Mouse (Mus musculus) midbrain, embryonic 16.5 days (tissue): ENCODE results near the gene Smad3. TPM values are rescaled to one million over a fixed set of nuclear protein-coding genes. Genes with fewer than 3 reads are reported as not detected.

ENCODE experiments used
- ATAC-seq: fragments of 200-750 bp; cut with Nextera tagmentation; 2 replicates; pipeline ENCODE4 v1.8.0; 2017; ENCODE audit warnings: moderate TSS enrichment
- H3K27ac ChIP-seq: fragments of 300-500 bp; sonication (generic); 2 replicates; pipeline ENCODE4 v1.5.1; 2014; ENCODE audit warnings: mild to moderate bottlenecking, low read length, mixed read lengths
- H3K27me3 ChIP-seq: fragments of 300-500 bp; sonication (generic); 2 replicates; pipeline ENCODE4 v1.6.1; 2014; ENCODE audit warnings: low read depth, low read length, mixed read lengths; ENCODE audit not compliant: control insufficient read depth, insufficient read depth
- H3K36me3 ChIP-seq: fragments of 300-500 bp; sonication (generic); 2 replicates; pipeline ENCODE4 v1.6.1; 2014; ENCODE audit warnings: mild to moderate bottlenecking, low read length, moderate library complexity, mixed read lengths; ENCODE audit not compliant: control insufficient read depth, insufficient read depth
- H3K4me1 ChIP-seq: fragments of 300-500 bp; sonication (generic); 2 replicates; pipeline ENCODE4 v1.6.1; 2014; ENCODE audit warnings: mild to moderate bottlenecking, low read length, mixed read lengths; ENCODE audit not compliant: control insufficient read depth, insufficient read depth
- H3K4me2 ChIP-seq: fragments of 300-500 bp; sonication (generic); 2 replicates; pipeline ENCODE4 v1.6.1; 2014; ENCODE audit warnings: mild to moderate bottlenecking, low read length, mixed read lengths
- H3K4me3 ChIP-seq: fragments of 300-500 bp; sonication (generic); 2 replicates; pipeline ENCODE4 v1.5.1; 2014; ENCODE audit warnings: low read depth, mild to moderate bottlenecking, low read length, moderate library complexity, mixed read lengths
- H3K9ac ChIP-seq: fragments of 300-500 bp; sonication (generic); 2 replicates; pipeline ENCODE4 v1.6.1; 2014; ENCODE audit warnings: low read depth, low read length, mixed read lengths
- H3K9me3 ChIP-seq: fragments of 300-500 bp; sonication (generic); replicated peaks from 2 replicates; pipeline ENCODE4 v1.6.1; 2014; ENCODE audit warnings: mild to moderate bottlenecking, low read length, mixed read lengths; ENCODE audit not compliant: control insufficient read depth, poor library complexity, severe bottlenecking
- WGBS: fragments of 180-500 bp; shearing (Covaris S2); extraction: QIAGEN DNeasy Blood & Tissue Kit; methylation state at CpG from one replicate; pipeline ENCODE4 v1.1.7; 2014; 5-methylcytosine and 5-hydroxymethylcytosine counted together
- polyA plus RNA-seq: library from polyadenylated mRNA; unstranded; fragments of >200 nt; fragmentation: Nextera tagmentation; extraction: Ambion mirVana; gene quantifications from 2 replicates; pipeline ENCODE4 v1.2.1, GENCODE M21; 2015

Smad3 gene
- polyA plus RNA-seq, 1 experiment from 2014 or later, result 5.7 TPM

DNA sequence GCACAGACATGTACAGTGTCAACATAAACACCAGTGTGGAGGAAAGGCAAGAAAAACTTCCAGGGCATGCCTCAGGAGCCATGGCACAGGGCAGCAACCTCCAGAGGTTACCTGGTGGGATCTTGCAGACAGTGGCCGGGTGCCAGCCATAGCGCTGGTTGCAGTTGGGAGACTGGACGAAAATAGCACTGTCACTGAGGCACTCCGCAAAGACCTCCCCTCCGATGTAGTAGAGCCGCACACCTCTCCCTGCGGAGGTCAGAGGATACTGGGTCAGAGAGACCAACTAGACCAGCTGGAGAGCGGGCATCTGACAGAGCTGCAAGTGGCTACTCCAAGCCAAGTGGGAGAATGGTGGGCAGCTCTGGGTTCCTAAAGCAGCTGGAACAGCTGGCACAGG lies 103.2 kb downstream of the Smad3 start:
- H3K4me1 ChIP-seq, result peaks cover 14% of the 10 kb centered on the region; the same call in 1 of the 2 replicates
- no peak overlapping the region for H3K27ac ChIP-seq
- no peak for ATAC-seq
- no peak overlapping the region for H3K4me2 ChIP-seq
- no peaks in the 10 kb centered on the region for H3K9me3 ChIP-seq
- no peaks in the 10 kb centered on the region for H3K27me3 ChIP-seq
- no peaks in the 10 kb centered on the region for H3K36me3 ChIP-seq
- H3K9ac ChIP-seq, result no peak overlapping the region
- 92% methylated on average over 8 of the region's 8 CpGs for WGBS
- H3K4me3 ChIP-seq, result no peak overlapping the region

DNA sequence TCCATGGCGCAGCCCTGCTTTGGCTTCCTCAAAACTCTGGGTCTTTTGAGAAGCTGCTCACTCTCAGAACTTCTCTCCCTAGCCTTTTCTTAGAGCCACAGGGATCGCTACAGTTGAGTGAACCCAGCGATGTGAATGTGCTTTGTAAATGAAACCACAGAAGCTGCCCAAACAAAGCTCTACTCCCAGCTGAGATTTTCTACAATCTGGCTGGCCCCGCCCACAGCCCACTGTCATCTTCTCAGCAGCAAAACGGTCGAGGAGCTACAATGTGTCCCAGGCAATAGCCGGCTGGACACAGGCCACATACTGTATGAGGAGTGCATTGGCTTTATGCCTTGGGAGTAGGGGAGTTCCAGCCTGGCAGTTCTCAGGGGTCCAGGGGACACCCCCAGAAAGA lies 104.1 kb downstream of the Smad3 start:
- Histone ChIP-seq H3K27me3 (no peaks in the 10 kb centered on the region), H3K27ac (no peak overlapping the region), H3K4me1 (peaks cover 12% of the 10 kb centered on the region; the same call in 1 of the 2 replicates), H3K4me2 (no peak overlapping the region), H3K4me3 (no peak overlapping the region), H3K9me3 (no peaks in the 10 kb centered on the region), H3K9ac (no peak overlapping the region), H3K36me3 (no peaks in the 10 kb centered on the region)
- 15% methylated on average over 7 of the region's 7 CpGs for WGBS
- ATAC-seq, result no peak

DNA sequence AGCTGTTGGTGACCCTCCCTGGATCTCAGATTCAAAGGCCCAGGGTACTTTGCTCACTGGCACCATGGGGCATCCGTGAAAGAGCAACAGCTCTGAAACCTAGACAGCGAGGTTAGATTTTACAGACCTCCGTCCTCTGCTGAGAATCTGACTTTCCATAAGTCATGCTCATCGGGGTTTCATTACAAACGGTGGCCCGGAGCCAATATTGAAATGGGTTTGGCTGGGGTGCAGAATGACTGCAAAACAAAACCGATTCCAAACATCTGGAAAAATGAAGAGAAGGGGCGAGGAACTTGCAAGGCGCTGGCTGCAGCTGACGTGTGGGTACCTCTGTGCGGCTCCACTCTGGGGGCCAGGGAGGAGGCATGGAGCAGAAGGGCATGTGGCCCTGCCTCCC lies 106.2 kb downstream of the Smad3 start:
- Histone ChIP-seq H3K9me3 (no peaks in the 10 kb centered on the region), H3K27me3 (no peaks in the 10 kb centered on the region), H3K4me2 (no peak overlapping the region), H3K4me1 (peaks cover 12% of the 10 kb centered on the region; the same call in 1 of the 2 replicates), H3K4me3 (no peak overlapping the region), H3K27ac (no peak overlapping the region), H3K9ac (no peak overlapping the region), H3K36me3 (no peaks in the 10 kb centered on the region)
- 77% methylated on average over 11 of the region's 11 CpGs for WGBS
- no peak for ATAC-seq

DNA sequence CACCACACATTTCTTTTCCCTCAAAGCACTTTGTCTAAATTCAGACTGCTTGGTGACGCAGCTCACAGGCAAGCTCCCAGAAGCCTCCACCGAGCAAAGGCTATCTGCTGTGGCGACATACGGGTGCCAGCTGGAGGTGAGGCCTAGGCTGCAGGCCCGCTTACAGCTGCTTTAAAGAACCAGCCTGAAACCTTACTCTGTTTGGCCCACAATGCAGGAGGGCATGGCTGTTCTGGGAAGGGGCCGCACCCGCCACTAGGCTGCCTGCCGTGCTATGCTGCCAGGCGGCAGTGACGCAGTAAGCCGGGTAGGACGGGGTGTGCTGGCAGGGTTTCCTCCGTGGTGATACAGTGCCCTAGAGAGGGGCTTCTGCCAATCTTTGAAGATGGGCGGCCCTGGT lies 106.9 kb downstream of the Smad3 start:
- no peak for ATAC-seq
- no peaks in the 10 kb centered on the region for H3K36me3 ChIP-seq
- WGBS, result 75% methylated on average over 14 of the region's 14 CpGs
- H3K9me3 ChIP-seq, result no peaks in the 10 kb centered on the region
- H3K27me3 ChIP-seq, result no peaks in the 10 kb centered on the region
- H3K27ac ChIP-seq, result peak overlapping the region; percentile 44; the same call in 1 of the 2 replicates
- no peak overlapping the region for H3K4me2 ChIP-seq
- H3K4me3 ChIP-seq, result no peak overlapping the region
- H3K4me1 ChIP-seq, result peaks cover 12% of the 10 kb centered on the region; the same call in 1 of the 2 replicates
- H3K9ac ChIP-seq, result no peak overlapping the region

DNA sequence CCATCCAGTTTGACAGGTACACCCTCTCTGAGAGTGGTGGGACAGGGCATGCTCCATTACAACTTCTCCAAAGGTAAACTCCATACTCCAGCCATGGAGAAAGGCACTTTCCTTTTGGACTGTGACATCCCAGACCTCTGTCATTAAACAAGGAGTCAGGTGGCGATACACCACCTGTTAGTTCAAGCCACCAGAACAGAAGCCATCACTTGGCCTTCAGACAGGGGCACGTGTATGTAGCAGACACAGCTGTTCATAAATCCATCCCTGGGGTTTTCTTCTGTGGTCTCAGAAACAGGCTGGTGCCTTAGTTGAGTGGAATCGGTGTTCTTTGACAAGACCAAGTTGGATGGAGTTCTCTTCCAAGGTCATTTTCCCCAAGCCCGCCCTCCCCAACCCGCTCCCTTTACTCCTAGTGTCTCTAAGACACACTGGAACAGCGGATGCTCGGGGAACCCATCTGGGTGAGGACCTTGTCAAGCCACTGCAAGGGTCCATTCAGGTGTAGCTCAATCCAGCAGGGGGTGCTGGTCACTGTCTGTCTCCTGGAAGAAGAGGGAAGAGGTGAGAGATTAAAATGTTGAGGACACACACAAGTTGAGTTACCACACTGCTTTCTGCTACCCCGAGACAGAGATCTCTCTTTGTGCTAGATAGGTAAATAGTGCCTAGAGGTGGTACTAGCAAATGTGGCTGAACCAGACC lies 107.8 kb downstream of the Smad3 start:
- Histone ChIP-seq H3K36me3 (no peaks in the 10 kb centered on the region), H3K9ac (no peak overlapping the region), H3K4me3 (no peak overlapping the region), H3K4me2 (no peak overlapping the region), H3K27ac (no peak overlapping the region), H3K4me1 (peaks cover 10% of the 10 kb centered on the region; the same call in 1 of the 2 replicates), H3K9me3 (no peaks in the 10 kb centered on the region), H3K27me3 (no peaks in the 10 kb centered on the region)
- WGBS, result 91% methylated on average over 8 of the region's 8 CpGs
- ATAC-seq, result no peak

DNA sequence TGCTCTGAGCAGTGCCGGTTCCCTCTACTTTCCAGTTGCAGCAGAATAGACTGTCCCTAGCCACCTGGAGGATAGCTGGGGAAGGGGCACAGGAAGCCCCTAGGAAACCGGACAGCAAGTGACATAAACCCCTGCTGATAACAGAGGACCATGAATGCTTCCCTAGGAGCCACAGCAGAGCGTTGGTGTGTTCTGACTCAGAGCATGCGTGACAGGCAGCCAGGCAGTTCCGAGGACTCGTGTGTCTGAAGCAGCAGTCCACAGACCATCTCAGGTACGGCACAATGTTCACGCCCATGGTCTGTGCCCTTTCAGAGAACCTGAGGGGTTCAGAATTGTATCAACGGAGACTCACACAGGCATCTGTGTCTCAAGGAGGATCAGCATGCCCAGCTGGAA lies 109.3 kb downstream of the Smad3 start:
- 80% methylated on average over 9 of the region's 9 CpGs for WGBS
- Histone ChIP-seq H3K36me3 (0 out of 2 replicates have a peak, but pooled peaks cover 2% of the 10 kb centered on the region), H3K4me2 (no peak overlapping the region), H3K4me3 (no peak overlapping the region), H3K27me3 (no peaks in the 10 kb centered on the region), H3K27ac (no peak overlapping the region), H3K9me3 (no peaks in the 10 kb centered on the region), H3K4me1 (peaks cover 6% of the 10 kb centered on the region; the same call in 1 of the 2 replicates), H3K9ac (no peak overlapping the region)
- no peak for ATAC-seq

DNA sequence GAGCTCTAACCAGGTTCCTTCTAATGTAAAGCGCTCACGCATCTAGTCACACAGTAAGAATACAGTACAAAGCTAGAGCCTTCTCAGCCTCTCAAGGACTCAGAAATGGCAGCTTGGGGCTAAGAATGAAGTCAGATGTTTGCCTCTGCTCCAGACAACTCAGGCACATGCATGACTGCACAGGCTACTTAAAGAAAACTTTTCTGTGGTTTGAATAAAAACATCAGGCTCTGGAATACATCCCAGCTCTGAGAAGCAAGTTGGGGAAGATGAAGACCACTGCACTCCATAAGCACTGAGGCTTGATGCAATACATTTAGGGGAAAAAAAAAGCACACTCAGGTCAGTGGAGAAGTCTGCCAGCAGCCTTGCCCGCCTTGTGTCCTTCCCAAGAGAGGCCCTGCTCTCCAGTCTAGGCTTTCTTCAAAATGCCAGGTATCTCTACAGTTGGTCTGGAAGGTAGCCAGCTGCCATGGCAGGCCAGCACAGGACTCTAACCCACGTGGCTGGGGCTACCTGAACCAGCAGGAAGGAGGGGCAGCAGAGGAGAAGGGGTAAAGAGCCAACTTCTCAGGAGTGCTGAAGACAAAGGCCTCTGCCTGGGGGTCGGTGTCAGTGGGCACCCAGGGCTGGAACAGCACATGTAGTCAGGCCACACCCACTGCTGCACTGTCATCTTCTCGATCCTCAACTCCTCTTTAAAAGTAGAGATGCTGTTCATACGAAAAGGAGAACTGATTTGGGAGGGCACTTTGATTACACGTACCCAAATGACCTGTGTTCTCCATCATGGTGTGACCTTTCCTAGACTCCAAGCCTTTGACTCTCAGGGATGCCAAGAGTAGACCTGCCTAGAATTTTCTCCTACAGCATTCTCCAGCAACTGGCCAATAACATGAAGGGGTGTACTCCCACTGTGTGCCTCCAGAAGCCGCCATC lies 109.9 kb downstream of the Smad3 start:
- peaks cover 4% of the 10 kb centered on the region; the same call in 1 of the 2 replicates for H3K4me1 ChIP-seq
- H3K4me3 ChIP-seq, result no peak overlapping the region
- no peaks in the 10 kb centered on the region for H3K9me3 ChIP-seq
- H3K4me2 ChIP-seq, result no peak overlapping the region
- WGBS, result 82% methylated on average over 9 of the region's 9 CpGs
- no peak for ATAC-seq
- H3K27ac ChIP-seq, result no peak overlapping the region
- no peaks in the 10 kb centered on the region for H3K27me3 ChIP-seq
- H3K9ac ChIP-seq, result no peak overlapping the region
- H3K36me3 ChIP-seq, result 0 out of 2 replicates have a peak, but pooled peaks cover 2% of the 10 kb centered on the region

DNA sequence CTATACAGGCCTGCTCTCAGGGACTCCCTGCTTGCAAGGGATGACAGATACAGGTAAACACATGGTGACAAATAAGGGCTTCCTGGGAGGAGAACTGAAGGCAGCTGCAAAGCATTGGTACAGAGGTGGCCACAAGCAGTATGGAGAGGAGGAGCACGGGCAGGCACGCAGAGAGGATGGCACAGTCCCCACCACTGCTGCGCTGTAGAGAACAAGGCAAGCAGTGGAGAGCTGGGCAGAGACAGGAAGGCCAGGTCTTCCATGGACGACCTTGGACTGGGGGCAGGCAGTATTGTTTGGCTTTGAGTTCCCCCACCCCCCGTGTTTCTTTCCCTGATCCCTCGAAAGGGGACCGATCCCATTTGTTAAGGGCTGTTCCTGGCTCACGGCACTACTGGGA lies 112.7 kb downstream of the Smad3 start:
- H3K9me3 ChIP-seq, result no peaks in the 10 kb centered on the region
- WGBS, result 85% methylated on average over 8 of the region's 8 CpGs
- H3K27me3 ChIP-seq, result no peaks in the 10 kb centered on the region
- H3K9ac ChIP-seq, result no peak overlapping the region
- no peak overlapping the region for H3K4me3 ChIP-seq
- H3K4me1 ChIP-seq, result no peaks in the 10 kb centered on the region
- H3K36me3 ChIP-seq, result peaks cover 8% of the 10 kb centered on the region; the same call in 1 of the 2 replicates
- H3K4me2 ChIP-seq, result no peak overlapping the region
- no peak for ATAC-seq
- H3K27ac ChIP-seq, result no peak overlapping the region

DNA sequence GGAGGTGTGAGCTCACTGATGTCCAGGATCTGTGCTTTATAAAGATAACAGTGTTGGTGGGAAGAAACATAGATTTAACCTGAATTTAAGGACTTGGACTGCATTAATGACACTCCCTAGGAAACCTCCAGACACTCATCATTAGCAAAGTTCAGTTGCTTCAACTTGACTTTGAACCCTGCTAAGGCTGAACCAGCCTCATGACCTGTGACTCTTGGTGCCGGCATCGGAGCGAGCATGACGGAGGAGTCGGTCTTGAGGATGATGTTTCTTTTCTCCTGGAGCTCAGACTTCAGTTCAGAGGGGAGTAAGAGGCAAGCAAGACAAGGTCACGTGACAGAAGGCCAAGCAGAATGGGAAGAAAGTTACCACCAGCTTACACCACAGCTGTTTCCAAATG lies 113.8 kb downstream of the Smad3 start:
- Histone ChIP-seq H3K36me3 (peaks cover 8% of the 10 kb centered on the region; the same call in 1 of the 2 replicates), H3K4me3 (no peak overlapping the region), H3K9ac (no peak overlapping the region), H3K4me2 (no peak overlapping the region), H3K4me1 (no peaks in the 10 kb centered on the region), H3K27ac (no peak overlapping the region), H3K9me3 (no peaks in the 10 kb centered on the region), H3K27me3 (no peaks in the 10 kb centered on the region)
- 90% methylated on average over 6 of the region's 6 CpGs for WGBS
- ATAC-seq, result no peak
